Mouse (Mus musculus) forebrain, embryonic 13.5 days (tissue): ENCODE data around the gene Ror1. TPM values are rescaled to one million over a fixed set of nuclear protein-coding genes. Genes with fewer than 3 reads are reported as not detected.

Experiments used
- ATAC-seq: fragments of 200-750 bp; cut with Nextera tagmentation; 2 replicates; pipeline ENCODE4 v1.8.0; 2017
- H3K27ac ChIP-seq: fragments of 300-500 bp; sonication (generic); 2 replicates; pipeline ENCODE4 v1.5.1; 2015; ENCODE audit warnings: inconsistent platforms, mild to moderate bottlenecking, moderate library complexity
- H3K27me3 ChIP-seq: fragments of 300-500 bp; sonication (generic); 2 replicates; pipeline ENCODE4 v1.6.1; 2015; ENCODE audit warnings: mild to moderate bottlenecking, inconsistent platforms
- H3K36me3 ChIP-seq: fragments of 300-500 bp; sonication (generic); 2 replicates; pipeline ENCODE4 v1.6.1; 2015; ENCODE audit warnings: mild to moderate bottlenecking, inconsistent platforms; ENCODE audit not compliant: poor library complexity, severe bottlenecking
- H3K4me1 ChIP-seq: fragments of 300-500 bp; sonication (generic); 2 replicates; pipeline ENCODE4 v1.6.1; 2015; ENCODE audit warnings: inconsistent platforms
- H3K4me2 ChIP-seq: fragments of 300-500 bp; sonication (generic); 2 replicates; pipeline ENCODE4 v1.6.1; 2015; ENCODE audit warnings: inconsistent platforms, mild to moderate bottlenecking, moderate library complexity
- H3K4me3 ChIP-seq: fragments of 300-500 bp; sonication (generic); 2 replicates; pipeline ENCODE4 v1.5.1; 2015; ENCODE audit warnings: mild to moderate bottlenecking, inconsistent platforms
- H3K9ac ChIP-seq: fragments of 300-500 bp; sonication (generic); 2 replicates; pipeline ENCODE4 v1.6.1; 2015; ENCODE audit warnings: mild to moderate bottlenecking, inconsistent platforms
- H3K9me3 ChIP-seq: fragments of 300-500 bp; sonication (generic); replicated peaks from 2 replicates; pipeline ENCODE4 v1.6.1; 2016; ENCODE audit warnings: inconsistent platforms
- WGBS: fragments of 180-500 bp; shearing (Covaris S2); methylation state at CpG from one replicate; pipeline ENCODE4 v1.1.7; 2015; 5-methylcytosine and 5-hydroxymethylcytosine counted together
- polyA plus RNA-seq: library from polyadenylated mRNA; unstranded; fragments of >200 nt; fragmentation: Nextera tagmentation; extraction: Ambion mirVana; gene quantifications from 2 replicates; pipeline ENCODE4 v1.2.1, GENCODE M21; 2015

Gene Ror1
- polyA plus RNA-seq, 1 experiment from 2014 or later, result 0.84 TPM

- 91% methylated on average over 7 of the region's 7 CpGs for WGBS
- no peaks in the 10 kb centered on the region for H3K4me1 ChIP-seq
- H3K4me2 ChIP-seq, result no peak overlapping the region
Measured at GRCm38 (mm10) chr4:100363666-100364065, 268.1 kb downstream of the Ror1 start.

GRCm38 (mm10) chr4:100368691-100369090 lies 273.1 kb downstream of the Ror1 start:
- Histone ChIP-seq H3K4me3 (no peak overlapping the region), H3K4me1 (0 out of 2 replicates have a peak, but pooled peaks cover 8% of the 10 kb centered on the region), H3K36me3 (no peaks in the 10 kb centered on the region), H3K27me3 (no peaks in the 10 kb centered on the region), H3K9ac (no peak overlapping the region), H3K9me3 (no peaks in the 10 kb centered on the region), H3K4me2 (no peak overlapping the region), H3K27ac (no peak overlapping the region)
- WGBS, result 94% methylated on average over 2 of the region's 2 CpGs
- ATAC-seq, result no peak

More at GRCm38 (mm10) chr4:100363666-100364065, 268.1 kb downstream of the Ror1 start:
- Histone ChIP-seq H3K36me3 (no peaks in the 10 kb centered on the region), H3K27ac (no peak overlapping the region), H3K9me3 (no peaks in the 10 kb centered on the region), H3K4me3 (no peak overlapping the region), H3K27me3 (no peaks in the 10 kb centered on the region), H3K9ac (no peak overlapping the region)
- no peak for ATAC-seq

DNA sequence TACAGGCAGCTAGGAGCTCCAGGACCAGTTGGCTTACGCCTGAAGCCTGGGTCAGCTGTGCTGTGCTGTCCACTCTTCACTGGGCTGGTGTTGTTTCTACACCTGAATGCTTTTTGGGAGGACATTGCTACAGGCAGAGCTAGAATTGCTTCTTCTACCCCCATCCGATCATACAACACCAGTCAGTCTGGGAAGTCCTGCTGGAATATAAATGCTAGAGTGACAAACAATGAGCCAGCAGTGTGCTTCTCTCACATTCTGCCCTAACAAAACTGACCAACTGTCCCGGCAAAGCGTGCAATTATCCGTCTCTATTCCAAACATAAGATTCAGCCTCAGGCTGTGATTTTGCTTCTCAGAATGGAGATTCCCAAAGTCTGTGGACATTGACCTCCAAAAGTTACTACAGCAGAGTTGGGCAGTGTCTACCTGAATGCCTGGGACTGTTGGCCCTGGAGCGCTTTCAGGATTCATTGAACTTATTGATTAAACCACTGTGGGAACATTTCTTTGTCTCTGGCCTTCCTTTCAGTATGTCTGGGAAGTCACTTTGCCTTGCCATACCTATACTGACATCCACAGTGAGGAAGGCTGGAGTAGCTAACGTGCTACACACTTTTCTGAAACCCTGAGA lies 274.1 kb downstream of the Ror1 start:
- H3K9me3 ChIP-seq, result no peaks in the 10 kb centered on the region
- WGBS, result 91% methylated on average over 7 of the region's 7 CpGs
- H3K4me2 ChIP-seq, result no peak overlapping the region
- H3K36me3 ChIP-seq, result no peaks in the 10 kb centered on the region
- no peak overlapping the region for H3K4me3 ChIP-seq
- no peak overlapping the region for H3K9ac ChIP-seq
- 0 out of 2 replicates have a peak, but pooled peaks cover 8% of the 10 kb centered on the region for H3K4me1 ChIP-seq
- no peaks in the 10 kb centered on the region for H3K27me3 ChIP-seq
- H3K27ac ChIP-seq, result no peak overlapping the region
- ATAC-seq, result no peak

- Histone ChIP-seq H3K27ac (0 out of 2 replicates have a peak overlapping the region, but pooled peaks have one; percentile 16), H3K9ac (no peak overlapping the region), H3K4me1 (0 out of 2 replicates have a peak, but pooled peaks cover 8% of the 10 kb centered on the region), H3K4me2 (no peak overlapping the region), H3K27me3 (no peaks in the 10 kb centered on the region), H3K4me3 (no peak overlapping the region), H3K36me3 (no peaks in the 10 kb centered on the region), H3K9me3 (no peaks in the 10 kb centered on the region)
- WGBS, result 56% methylated on average over 11 of the region's 11 CpGs
- ATAC-seq, result peak; percentile 62
Measured at GRCm38 (mm10) chr4:100372806-100373205, 277.2 kb downstream of the Ror1 start.

DNA sequence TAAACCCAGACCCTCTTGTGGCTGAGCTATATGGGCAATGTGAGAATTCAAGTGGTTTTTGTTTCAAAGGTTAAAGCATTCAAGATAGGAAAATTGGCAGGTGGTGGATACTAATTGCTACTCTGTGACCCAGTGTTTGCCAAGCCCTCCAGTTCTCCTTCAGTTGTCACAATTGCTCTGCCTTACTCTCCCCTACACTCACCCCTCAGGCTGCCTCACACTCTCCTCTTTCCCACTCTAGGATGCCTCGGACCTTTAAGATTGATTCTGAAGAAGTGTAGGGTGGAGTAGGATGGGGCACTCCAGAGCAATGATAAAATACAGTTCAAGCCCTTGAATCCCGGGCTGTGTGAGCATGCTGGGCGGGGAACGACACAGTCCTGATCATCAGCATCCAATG lies 278.2 kb downstream of the Ror1 start:
- Histone ChIP-seq H3K9ac (no peak overlapping the region), H3K4me3 (no peak overlapping the region), H3K36me3 (no peaks in the 10 kb centered on the region), H3K4me1 (0 out of 2 replicates have a peak, but pooled peaks cover 8% of the 10 kb centered on the region), H3K27ac (no peak overlapping the region), H3K27me3 (no peaks in the 10 kb centered on the region), H3K9me3 (no peaks in the 10 kb centered on the region), H3K4me2 (no peak overlapping the region)
- WGBS, result 69% methylated on average over 4 of the region's 4 CpGs
- ATAC-seq, result no peak

- no peak overlapping the region for H3K4me2 ChIP-seq
Measured at GRCm38 (mm10) chr4:100375286-100375685, 279.7 kb downstream of the Ror1 start.

GRCm38 (mm10) chr4:100376163-100376562 lies 280.6 kb downstream of the Ror1 start:
- H3K27ac ChIP-seq, result no peak overlapping the region
- H3K4me2 ChIP-seq, result no peak overlapping the region
- H3K4me1 ChIP-seq, result 0 out of 2 replicates have a peak, but pooled peaks cover 8% of the 10 kb centered on the region
- no peak overlapping the region for H3K9ac ChIP-seq
- no peaks in the 10 kb centered on the region for H3K27me3 ChIP-seq
- no peak for ATAC-seq
- H3K9me3 ChIP-seq, result no peaks in the 10 kb centered on the region
- no peaks in the 10 kb centered on the region for H3K36me3 ChIP-seq
- 85% methylated on average over 6 of the region's 6 CpGs for WGBS
- H3K4me3 ChIP-seq, result no peak overlapping the region

More at GRCm38 (mm10) chr4:100375286-100375685, 279.7 kb downstream of the Ror1 start:
- 0 out of 2 replicates have a peak, but pooled peaks cover 8% of the 10 kb centered on the region for H3K4me1 ChIP-seq
- no peak overlapping the region for H3K4me3 ChIP-seq
- H3K27ac ChIP-seq, result no peak overlapping the region
- no peaks in the 10 kb centered on the region for H3K27me3 ChIP-seq
- no peak for ATAC-seq
- no peaks in the 10 kb centered on the region for H3K9me3 ChIP-seq
- H3K36me3 ChIP-seq, result no peaks in the 10 kb centered on the region
- WGBS, result 87% methylated on average over 5 of the region's 5 CpGs
- no peak overlapping the region for H3K9ac ChIP-seq

DNA sequence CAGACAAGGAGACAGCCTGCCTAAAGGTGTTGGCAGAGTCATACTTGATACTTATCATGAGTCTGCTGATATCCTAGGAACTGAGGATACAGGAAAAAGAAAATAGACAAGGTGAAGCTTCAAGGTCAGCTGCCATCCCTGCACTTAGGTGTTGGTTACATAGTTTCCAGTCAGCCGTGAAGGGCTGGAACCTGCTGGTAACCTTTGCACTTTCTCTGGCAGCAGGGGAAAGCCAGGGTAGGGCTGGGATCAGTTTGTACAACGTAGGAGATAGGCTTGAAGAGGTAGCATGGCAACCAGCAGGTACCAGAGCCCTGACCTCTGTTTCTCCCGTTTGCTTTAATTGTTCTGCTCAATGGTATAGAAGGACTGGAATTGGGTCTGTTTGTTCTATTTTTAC lies 281.6 kb downstream of the Ror1 start:
- 75% methylated on average over 3 of the region's 3 CpGs for WGBS
- Histone ChIP-seq H3K27me3 (no peaks in the 10 kb centered on the region), H3K4me3 (no peak overlapping the region), H3K9ac (no peak overlapping the region), H3K9me3 (no peaks in the 10 kb centered on the region), H3K4me1 (0 out of 2 replicates have a peak, but pooled peaks cover 8% of the 10 kb centered on the region), H3K27ac (no peak overlapping the region), H3K4me2 (no peak overlapping the region), H3K36me3 (no peaks in the 10 kb centered on the region)
- no peak for ATAC-seq

GRCm38 (mm10) chr4:100377996-100378395 lies 282.4 kb downstream of the Ror1 start:
- Histone ChIP-seq H3K4me1 (0 out of 2 replicates have a peak, but pooled peaks cover 4% of the 10 kb centered on the region), H3K4me3 (no peak overlapping the region), H3K9me3 (no peaks in the 10 kb centered on the region), H3K9ac (no peak overlapping the region), H3K36me3 (no peaks in the 10 kb centered on the region), H3K4me2 (no peak overlapping the region), H3K27ac (no peak overlapping the region), H3K27me3 (no peaks in the 10 kb centered on the region)
- no peak for ATAC-seq
- WGBS, result 60% methylated on average over 4 of the region's 4 CpGs

DNA sequence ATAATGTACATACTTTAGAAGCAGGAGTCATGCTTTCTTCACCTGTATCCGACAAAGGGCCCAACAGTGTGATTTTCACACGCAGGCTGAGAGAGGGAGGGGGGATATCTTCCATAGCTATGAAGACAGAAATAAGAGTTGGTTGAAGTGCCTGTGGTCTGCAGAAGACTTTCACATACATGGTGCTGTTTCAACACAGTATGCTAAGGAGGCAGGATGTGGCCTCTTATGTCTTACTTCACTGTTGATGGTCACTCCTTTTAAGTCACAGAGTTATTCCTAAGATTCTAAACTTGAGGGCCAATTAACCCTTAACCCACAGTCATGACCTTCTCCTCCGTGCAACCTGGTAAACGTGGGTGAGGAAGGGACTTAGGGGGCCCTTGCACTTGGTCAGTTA lies 286.2 kb downstream of the Ror1 start:
- Histone ChIP-seq H3K9me3 (no peaks in the 10 kb centered on the region), H3K4me2 (no peak overlapping the region), H3K9ac (no peak overlapping the region), H3K27ac (no peak overlapping the region), H3K36me3 (no peaks in the 10 kb centered on the region), H3K4me3 (no peak overlapping the region), H3K4me1 (no peaks in the 10 kb centered on the region), H3K27me3 (no peaks in the 10 kb centered on the region)
- ATAC-seq, result no peak
- 90% methylated on average over 4 of the region's 4 CpGs for WGBS

DNA sequence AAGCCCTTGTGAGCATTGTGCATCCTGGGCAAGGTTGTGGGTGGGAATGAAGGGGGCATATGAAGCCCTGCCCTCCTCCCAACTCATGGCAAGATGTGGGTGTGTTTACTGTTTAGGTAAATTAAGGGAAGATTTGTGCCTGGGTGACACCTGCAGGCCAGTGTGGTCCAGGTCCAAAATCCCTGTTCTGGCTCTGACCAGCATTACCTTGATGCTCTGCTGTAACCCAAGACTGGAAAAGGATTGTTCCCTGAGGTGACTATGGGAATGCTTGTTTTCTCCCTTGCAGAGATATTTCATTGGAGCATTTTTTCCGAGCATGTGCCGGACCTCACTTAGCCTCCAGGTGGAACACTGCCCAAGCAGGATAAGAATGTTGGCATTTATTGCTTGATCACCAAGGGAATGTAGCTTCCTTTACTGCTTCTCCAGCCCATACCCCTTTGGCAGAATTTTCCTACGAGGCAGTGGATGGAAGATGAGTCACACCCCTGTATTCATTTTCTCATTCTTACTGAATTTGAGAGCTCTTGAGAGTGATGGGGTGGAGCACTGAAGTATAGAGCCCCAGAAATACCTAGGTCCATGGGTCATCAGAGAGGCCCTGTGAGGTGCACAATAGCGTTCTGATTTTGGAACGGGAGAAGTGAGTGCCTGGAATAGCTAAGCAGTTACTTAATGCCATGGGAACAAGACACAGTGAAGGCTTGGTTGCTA lies 290.8 kb downstream of the Ror1 start:
- no peak overlapping the region for H3K9ac ChIP-seq
- ATAC-seq, result no peak
- no peaks in the 10 kb centered on the region for H3K27me3 ChIP-seq
- H3K4me3 ChIP-seq, result no peak overlapping the region
- 77% methylated on average over 5 of the region's 5 CpGs for WGBS
- no peak overlapping the region for H3K27ac ChIP-seq
- H3K9me3 ChIP-seq, result no peaks in the 10 kb centered on the region
- H3K36me3 ChIP-seq, result no peaks in the 10 kb centered on the region
- H3K4me2 ChIP-seq, result no peak overlapping the region
- H3K4me1 ChIP-seq, result no peaks in the 10 kb centered on the region

DNA sequence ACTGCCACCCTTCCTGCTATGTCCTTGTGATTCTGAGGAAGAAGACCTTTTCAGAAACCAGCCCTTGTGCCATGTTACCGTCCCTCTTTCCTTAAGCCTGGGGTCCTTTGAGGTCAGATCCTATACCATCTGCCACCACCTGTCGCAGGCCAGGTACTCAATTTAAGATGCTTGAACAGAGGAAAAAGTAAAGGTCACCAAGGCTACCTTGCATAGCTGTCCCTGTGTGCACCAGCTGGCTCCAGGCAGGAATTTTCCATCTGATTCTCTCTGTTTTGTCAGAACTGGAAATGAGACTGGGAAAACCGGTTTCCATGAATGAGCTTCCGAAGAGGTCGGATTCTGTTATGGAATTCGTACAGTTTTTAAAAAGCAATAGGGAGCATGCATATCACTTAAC lies 294.8 kb downstream of the Ror1 start:
- 92% methylated on average over 6 of the region's 6 CpGs for WGBS
- no peaks in the 10 kb centered on the region for H3K4me1 ChIP-seq
- ATAC-seq, result no peak

More for the DNA sequence above, 294.8 kb downstream of the Ror1 start:
- no peaks in the 10 kb centered on the region for H3K9me3 ChIP-seq
- H3K36me3 ChIP-seq, result no peaks in the 10 kb centered on the region
- no peaks in the 10 kb centered on the region for H3K27me3 ChIP-seq
- no peak overlapping the region for H3K9ac ChIP-seq
- H3K27ac ChIP-seq, result no peak overlapping the region
- H3K4me2 ChIP-seq, result no peak overlapping the region
- H3K4me3 ChIP-seq, result no peak overlapping the region
